Mouse (Mus musculus) lung, embryonic 15.5 days (tissue): Measurements from ENCODE around the gene Sorcs3. TPM values are rescaled to one million over a fixed set of nuclear protein-coding genes. Genes with fewer than 3 reads are reported as not detected.

Experiments
- ATAC-seq: fragments of 200-750 bp; cut with Nextera tagmentation; 2 replicates; pipeline ENCODE4 v1.8.0; 2017; ENCODE audit warnings: moderate number of reproducible peaks, borderline replicate concordance; ENCODE audit not compliant: low FRiP score, low TSS enrichment; ENCODE audit errors: extremely low read depth
- H3K27ac ChIP-seq: fragments of 300-500 bp; sonication (generic); 2 replicates; pipeline ENCODE4 v1.5.1; 2015; ENCODE audit warnings: moderate library complexity, mild to moderate bottlenecking, inconsistent platforms
- H3K27me3 ChIP-seq: fragments of 300-500 bp; sonication (generic); 2 replicates; pipeline ENCODE4 v1.6.1; 2015; ENCODE audit warnings: inconsistent platforms
- H3K36me3 ChIP-seq: fragments of 300-500 bp; sonication (generic); 2 replicates; pipeline ENCODE4 v1.6.1; 2015; ENCODE audit warnings: inconsistent platforms
- H3K4me1 ChIP-seq: fragments of 300-500 bp; sonication (generic); 2 replicates; pipeline ENCODE4 v1.6.1; 2015; ENCODE audit warnings: inconsistent platforms
- H3K4me2 ChIP-seq: fragments of 300-500 bp; sonication (generic); 2 replicates; pipeline ENCODE4 v1.6.1; 2015; ENCODE audit warnings: inconsistent platforms, mild to moderate bottlenecking, moderate library complexity
- H3K4me3 ChIP-seq: fragments of 300-500 bp; sonication (generic); 2 replicates; pipeline ENCODE4 v1.5.1; 2015; ENCODE audit warnings: mild to moderate bottlenecking, inconsistent platforms
- H3K9ac ChIP-seq: fragments of 300-500 bp; sonication (generic); 2 replicates; pipeline ENCODE4 v1.6.1; 2015; ENCODE audit warnings: inconsistent platforms
- H3K9me3 ChIP-seq: fragments of 300-500 bp; sonication (generic); 2 replicates; pipeline ENCODE4 v1.6.1; 2016; ENCODE audit warnings: inconsistent platforms
- WGBS: fragments of 180-500 bp; shearing (Covaris S2); methylation state at CpG from one replicate; pipeline ENCODE4 v1.1.7; 2015; 5-methylcytosine and 5-hydroxymethylcytosine counted together
- polyA plus RNA-seq: library from polyadenylated mRNA; unstranded; fragments of >200 nt; fragmentation: Nextera tagmentation; extraction: Ambion mirVana; gene quantifications from 2 replicates; pipeline ENCODE4 v1.2.1, GENCODE M21; 2015

Sorcs3 gene
- polyA plus RNA-seq, 1 experiment from 2014 or later: 0.25 TPM

DNA sequence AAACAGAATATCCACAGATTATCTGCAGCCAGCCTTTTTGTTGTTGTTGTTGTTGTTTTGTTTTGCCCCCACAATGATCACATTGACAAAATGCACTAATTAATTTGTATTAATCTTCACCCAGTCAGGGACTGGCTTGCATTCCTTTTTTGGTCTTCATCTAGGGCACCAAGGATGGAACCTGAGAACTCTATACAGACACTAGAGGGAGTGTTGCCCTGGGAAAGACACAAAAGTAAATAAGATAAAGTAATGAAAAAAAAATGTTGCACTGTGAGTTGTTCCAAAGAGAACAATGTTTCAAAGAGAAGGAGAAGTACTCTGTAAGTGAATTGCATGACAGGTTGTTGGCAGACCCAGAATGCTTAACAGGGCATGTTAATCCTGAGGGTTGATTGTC, 9.6 kb downstream of the Sorcs3 start:
- no peak overlapping the region for H3K9ac ChIP-seq
- no peaks in the 10 kb centered on the region for H3K27me3 ChIP-seq
- H3K9me3 ChIP-seq: no peaks in the 10 kb centered on the region
- H3K27ac ChIP-seq: no peak overlapping the region
- ATAC-seq: no peak
- no peak overlapping the region for H3K4me3 ChIP-seq
- H3K36me3 ChIP-seq: no peaks in the 10 kb centered on the region
- no peak overlapping the region for H3K4me2 ChIP-seq
- no peaks in the 10 kb centered on the region for H3K4me1 ChIP-seq

DNA sequence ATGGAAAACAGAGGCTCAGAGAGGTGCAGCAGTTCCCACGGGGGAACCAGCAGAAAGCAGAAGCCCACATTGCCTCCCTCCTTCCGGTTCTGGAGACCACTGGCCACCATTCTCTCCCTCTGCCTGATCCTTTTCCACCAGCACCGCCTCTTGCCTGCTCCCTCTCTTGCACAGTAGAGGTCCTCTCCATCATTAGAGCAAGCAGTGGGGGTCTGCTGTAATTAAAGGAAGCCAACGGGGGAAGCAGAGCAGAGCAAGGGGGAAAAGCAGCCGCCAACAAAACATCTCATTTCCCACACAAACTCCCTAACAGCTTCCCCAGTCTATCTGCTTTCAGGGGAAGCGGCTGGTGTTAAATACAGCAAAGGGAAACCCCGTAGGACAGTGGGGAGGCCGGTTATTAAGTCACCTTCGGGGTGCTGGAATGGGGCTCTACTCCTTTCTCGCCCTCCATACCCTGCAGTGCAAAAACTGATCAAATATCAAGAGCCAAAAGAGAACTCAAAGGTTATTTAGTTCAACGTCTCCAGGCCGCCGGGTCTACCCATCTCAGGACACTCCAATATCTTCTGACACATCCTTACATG, 32.1 kb downstream of the Sorcs3 start:
- 58% methylated on average over 13 of the region's 13 CpGs for WGBS
- no peak overlapping the region for H3K27ac ChIP-seq
- H3K4me3 ChIP-seq: no peak overlapping the region
- no peaks in the 10 kb centered on the region for H3K27me3 ChIP-seq
- no peak for ATAC-seq
- no peaks in the 10 kb centered on the region for H3K4me1 ChIP-seq
- H3K36me3 ChIP-seq: no peaks in the 10 kb centered on the region
- no peak overlapping the region for H3K9ac ChIP-seq
- H3K9me3 ChIP-seq: no peaks in the 10 kb centered on the region
- H3K4me2 ChIP-seq: no peak overlapping the region

DNA sequence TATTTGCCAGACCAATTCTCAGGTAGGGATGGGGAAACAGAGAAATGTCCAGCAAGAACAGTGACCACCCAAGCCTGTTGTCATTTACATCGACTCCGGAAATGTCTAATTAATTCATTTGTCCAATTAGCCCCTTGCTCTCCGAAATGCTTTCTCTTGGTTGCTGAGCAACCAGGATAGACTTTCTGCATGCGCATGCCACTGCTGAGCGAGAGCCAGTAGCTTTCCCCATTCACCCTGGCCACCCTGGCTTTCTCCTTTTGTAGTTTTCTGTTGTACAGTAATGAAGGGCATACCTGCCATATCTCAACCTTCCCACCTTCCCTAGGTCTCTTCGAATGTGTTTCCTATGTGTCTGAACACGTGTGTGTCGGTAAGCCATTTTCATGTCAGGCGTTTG, 32.6 kb downstream of the Sorcs3 start:
- no peak for ATAC-seq
- Histone ChIP-seq H3K27me3 (no peaks in the 10 kb centered on the region), H3K36me3 (no peaks in the 10 kb centered on the region), H3K4me1 (no peaks in the 10 kb centered on the region), H3K9me3 (no peaks in the 10 kb centered on the region), H3K4me3 (no peak overlapping the region), H3K4me2 (no peak overlapping the region), H3K9ac (no peak overlapping the region), H3K27ac (no peak overlapping the region)
- 80% methylated on average over 9 of the region's 9 CpGs for WGBS

DNA sequence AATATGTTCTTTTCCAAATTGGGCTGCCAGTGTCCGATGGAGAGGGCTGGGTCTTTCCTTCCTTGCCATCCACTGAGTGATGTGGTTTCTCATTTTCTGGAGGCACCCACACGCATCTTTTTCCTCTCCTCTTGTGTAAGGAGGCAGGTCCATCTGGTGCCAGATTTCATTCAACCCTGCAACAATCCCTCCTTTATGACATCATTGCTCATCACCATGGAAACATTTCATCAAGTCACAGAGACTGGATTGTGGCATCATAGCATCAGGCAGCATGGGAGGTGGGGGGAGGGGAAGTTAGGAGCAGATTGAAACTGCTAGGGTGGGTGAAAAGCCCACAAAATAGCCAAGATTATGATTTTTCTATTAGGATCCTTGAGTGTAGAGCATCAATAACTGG, 35.1 kb downstream of the Sorcs3 start:
- WGBS: 63% methylated on average over 2 of the region's 2 CpGs
- Histone ChIP-seq H3K4me3 (no peak overlapping the region), H3K9me3 (no peaks in the 10 kb centered on the region), H3K27ac (no peak overlapping the region), H3K9ac (no peak overlapping the region), H3K36me3 (no peaks in the 10 kb centered on the region), H3K4me1 (no peaks in the 10 kb centered on the region), H3K4me2 (no peak overlapping the region), H3K27me3 (no peaks in the 10 kb centered on the region)
- no peak for ATAC-seq

DNA sequence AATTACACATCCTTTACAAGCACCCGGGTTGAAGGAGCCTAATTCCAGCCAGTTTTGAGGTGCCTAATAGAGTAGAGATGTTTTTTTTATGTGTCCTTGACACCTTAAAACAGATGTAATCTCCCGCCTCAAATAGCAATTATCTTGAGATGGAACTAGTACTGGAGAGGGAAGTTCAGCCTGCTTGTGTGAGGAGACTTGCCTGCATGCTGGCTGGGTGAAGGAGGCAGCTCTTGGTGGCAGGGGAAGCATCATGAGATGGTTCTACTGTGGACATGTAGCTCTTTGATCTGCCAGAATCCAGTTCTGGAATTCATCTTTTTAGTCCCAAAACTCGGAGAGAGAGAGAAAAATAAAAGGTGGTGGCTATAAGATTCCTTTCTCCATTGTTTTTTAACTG, 38.2 kb downstream of the Sorcs3 start:
- H3K4me3 ChIP-seq: no peak overlapping the region
- WGBS: 60% methylated on average over 3 of the region's 3 CpGs
- H3K9me3 ChIP-seq: no peaks in the 10 kb centered on the region
- H3K9ac ChIP-seq: no peak overlapping the region
- H3K36me3 ChIP-seq: no peaks in the 10 kb centered on the region
- H3K4me2 ChIP-seq: no peak overlapping the region
- H3K27me3 ChIP-seq: no peaks in the 10 kb centered on the region
- no peak overlapping the region for H3K27ac ChIP-seq
- no peak for ATAC-seq
- H3K4me1 ChIP-seq: no peaks in the 10 kb centered on the region

DNA sequence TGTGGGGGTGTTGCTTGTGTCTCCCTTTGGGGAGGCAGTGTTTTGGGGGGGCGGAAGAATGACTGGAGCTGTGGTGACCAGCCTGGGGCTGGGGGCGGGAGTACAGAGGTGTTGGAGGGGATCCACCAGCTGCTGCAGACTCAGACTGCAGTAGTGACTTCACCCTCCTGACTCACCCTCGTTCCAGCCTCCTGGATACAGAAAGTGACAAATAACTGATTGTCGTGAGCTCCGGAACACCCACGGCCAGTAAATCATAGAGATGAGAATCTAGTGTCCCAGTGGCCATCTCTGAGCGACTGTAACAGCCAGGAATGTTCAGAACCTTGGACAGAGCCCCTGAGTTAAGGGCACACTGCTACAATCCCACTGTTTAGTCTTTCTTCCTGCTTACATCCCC, 53.4 kb downstream of the Sorcs3 start:
- ATAC-seq: no peak
- Histone ChIP-seq H3K4me1 (no peaks in the 10 kb centered on the region), H3K36me3 (no peaks in the 10 kb centered on the region), H3K27me3 (no peaks in the 10 kb centered on the region), H3K9me3 (no peaks in the 10 kb centered on the region), H3K9ac (no peak overlapping the region), H3K27ac (no peak overlapping the region), H3K4me3 (no peak overlapping the region), H3K4me2 (no peak overlapping the region)
- WGBS: 64% methylated on average over 7 of the region's 7 CpGs

DNA sequence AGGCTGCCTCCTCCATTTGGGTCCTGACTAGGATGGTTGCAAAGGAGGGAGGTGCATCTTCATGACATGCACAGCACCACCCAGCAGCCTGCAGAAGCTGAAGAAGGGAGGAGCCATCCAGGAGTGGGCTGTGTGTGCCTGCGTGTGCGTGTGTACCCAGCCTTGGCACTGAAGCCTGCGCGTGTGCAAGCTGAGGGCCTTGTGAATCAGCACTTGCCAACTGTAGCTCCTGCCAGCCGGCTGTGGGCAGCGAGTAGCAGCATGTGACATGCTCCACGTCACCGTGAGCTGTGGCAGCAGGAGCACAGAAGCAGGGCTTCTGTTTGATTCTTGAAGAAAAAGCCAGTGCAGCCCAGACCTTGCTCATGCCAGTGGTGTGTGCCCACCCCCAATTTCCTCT, 54.8 kb downstream of the Sorcs3 start:
- WGBS: 81% methylated on average over 8 of the region's 8 CpGs
- H3K9me3 ChIP-seq: no peaks in the 10 kb centered on the region
- H3K27ac ChIP-seq: no peak overlapping the region
- no peaks in the 10 kb centered on the region for H3K4me1 ChIP-seq
- no peak overlapping the region for H3K4me2 ChIP-seq
- no peaks in the 10 kb centered on the region for H3K27me3 ChIP-seq
- no peaks in the 10 kb centered on the region for H3K36me3 ChIP-seq
- no peak overlapping the region for H3K9ac ChIP-seq
- ATAC-seq: no peak
- H3K4me3 ChIP-seq: no peak overlapping the region

DNA sequence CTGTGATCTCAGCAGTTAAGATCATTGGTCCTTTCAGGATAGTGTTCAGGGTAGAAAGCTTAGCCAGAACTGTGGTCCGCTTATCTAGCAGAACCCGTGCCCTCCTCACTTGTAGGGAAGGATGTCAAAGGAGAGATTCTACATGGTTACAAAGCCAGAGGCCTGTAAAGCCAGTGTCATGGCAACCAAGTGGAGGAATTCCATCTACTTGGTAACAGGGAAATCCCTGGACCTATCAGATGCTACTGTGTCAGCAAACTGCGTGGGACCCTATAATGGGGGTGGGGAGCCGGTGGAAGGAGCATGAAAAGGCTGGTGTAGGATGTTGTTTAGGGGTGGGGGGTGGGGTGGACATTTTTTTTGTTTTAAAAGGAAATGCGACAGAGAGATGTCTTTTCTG, 57.9 kb downstream of the Sorcs3 start:
- no peaks in the 10 kb centered on the region for H3K36me3 ChIP-seq
- ATAC-seq: no peak
- whole genome bisulfite sequencing: 74% methylated on average over 5 of the region's 5 CpGs

DNA sequence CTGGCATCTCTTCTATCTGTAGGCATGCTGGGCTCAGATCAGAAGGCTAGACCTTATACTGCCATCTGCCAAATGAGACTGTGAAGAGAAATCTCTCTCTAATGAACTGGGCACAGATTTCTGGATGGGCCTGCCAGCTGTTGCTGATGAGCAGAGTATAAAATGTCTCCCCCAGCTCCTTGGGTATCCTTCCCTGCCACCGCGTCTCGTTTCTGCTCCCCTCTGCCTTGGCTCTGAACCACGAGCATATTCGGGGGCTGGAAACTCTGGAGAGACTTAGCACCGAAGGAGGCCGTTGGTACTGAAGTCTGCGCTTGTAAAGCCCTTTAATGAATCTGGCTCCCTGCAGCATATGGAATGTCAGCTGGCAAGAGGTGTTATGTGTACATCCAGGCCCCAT, 74.4 kb downstream of the Sorcs3 start:
- no peak for ATAC-seq
- Histone ChIP-seq H3K9me3 (no peaks in the 10 kb centered on the region), H3K4me1 (no peaks in the 10 kb centered on the region), H3K9ac (no peak overlapping the region), H3K27ac (no peak overlapping the region), H3K27me3 (no peaks in the 10 kb centered on the region), H3K36me3 (no peaks in the 10 kb centered on the region), H3K4me3 (no peak overlapping the region), H3K4me2 (no peak overlapping the region)
- WGBS: 67% methylated on average over 8 of the region's 8 CpGs

More for the DNA sequence above, 57.9 kb downstream of the Sorcs3 start:
- Histone ChIP-seq H3K27me3 (no peaks in the 10 kb centered on the region), H3K4me1 (no peaks in the 10 kb centered on the region), H3K4me2 (no peak overlapping the region), H3K9ac (no peak overlapping the region), H3K4me3 (no peak overlapping the region), H3K27ac (no peak overlapping the region), H3K9me3 (no peaks in the 10 kb centered on the region)

DNA sequence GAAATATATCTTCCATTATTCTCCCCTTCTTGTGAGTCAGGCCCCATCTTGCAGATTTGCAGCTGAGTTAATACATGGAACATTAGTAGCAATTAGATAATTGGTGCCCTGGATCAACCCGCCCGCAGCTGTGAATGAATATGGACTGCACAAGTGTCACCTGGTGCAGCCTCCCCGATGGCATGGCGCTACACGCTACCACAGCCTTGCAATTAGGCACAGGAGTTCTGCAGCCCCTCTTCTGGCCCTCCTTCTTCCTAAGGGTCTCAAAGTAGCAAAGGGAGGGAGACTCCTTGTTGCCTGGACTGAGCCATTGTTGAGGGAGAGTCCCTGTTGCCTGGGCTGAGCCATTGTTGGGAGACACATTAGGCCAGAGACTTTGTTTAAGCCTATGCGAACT, 76.4 kb downstream of the Sorcs3 start:
- Histone ChIP-seq H3K36me3 (no peaks in the 10 kb centered on the region), H3K27me3 (no peaks in the 10 kb centered on the region), H3K4me2 (no peak overlapping the region), H3K9me3 (no peaks in the 10 kb centered on the region), H3K9ac (no peak overlapping the region), H3K4me1 (no peaks in the 10 kb centered on the region), H3K4me3 (no peak overlapping the region), H3K27ac (no peak overlapping the region)
- 78% methylated on average over 6 of the region's 6 CpGs for WGBS
- no peak for ATAC-seq

DNA sequence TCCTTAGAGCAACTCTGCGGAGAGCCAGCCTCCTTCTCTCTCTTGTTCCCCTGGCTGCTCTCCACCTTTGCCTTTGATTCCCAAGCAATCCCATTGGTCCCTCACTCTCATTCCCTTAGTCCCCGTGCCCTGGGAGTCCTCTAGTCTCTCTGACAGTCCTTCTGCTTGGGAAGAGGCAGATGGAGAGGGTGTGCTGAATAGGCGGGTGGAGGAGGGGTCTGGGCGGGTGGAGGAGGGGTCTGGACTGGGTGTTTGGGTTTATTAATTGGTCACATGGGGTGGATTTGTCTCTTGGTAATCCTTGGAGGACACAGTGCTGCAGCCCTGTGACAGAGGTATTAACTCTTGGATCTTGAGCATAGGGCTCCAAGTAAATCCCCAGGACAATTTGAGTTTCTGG, 77.4 kb downstream of the Sorcs3 start:
- 41% methylated on average over 4 of the region's 4 CpGs for WGBS
- Histone ChIP-seq H3K36me3 (no peaks in the 10 kb centered on the region), H3K4me2 (no peak overlapping the region), H3K9me3 (no peaks in the 10 kb centered on the region), H3K27me3 (no peaks in the 10 kb centered on the region), H3K9ac (no peak overlapping the region), H3K4me1 (no peaks in the 10 kb centered on the region), H3K4me3 (no peak overlapping the region), H3K27ac (no peak overlapping the region)
- no peak for ATAC-seq

DNA sequence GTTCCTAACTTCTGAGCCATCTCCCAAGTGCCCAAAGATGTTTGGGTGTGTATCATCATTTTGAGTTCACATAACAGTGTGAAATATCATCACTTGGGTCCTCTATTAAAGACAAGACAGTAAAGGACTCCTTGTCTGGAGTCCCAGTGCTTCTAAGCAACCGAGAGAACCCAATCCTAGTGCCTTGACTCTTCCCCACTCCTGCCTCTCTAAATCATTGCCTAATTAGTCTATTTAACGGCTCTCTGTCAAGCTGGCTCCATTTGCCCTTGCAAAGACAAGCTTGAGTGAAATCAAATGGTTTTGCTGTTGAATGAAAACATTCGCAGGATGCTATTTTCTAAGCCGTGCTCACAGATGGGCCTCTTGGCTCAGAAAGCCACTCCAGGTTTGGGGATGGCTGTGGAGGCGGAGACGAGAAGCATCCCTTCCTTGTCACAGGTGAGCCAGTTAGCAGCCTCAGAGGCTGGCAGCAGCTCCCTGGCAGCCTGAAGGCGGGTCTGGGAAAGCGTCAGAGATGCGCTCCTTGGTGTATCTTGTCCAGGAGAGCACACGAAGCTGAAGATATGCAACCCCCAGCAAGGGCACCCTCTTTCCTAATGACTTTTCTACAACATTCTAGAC, 79.9 kb downstream of the Sorcs3 start:
- Histone ChIP-seq H3K9ac (no peak overlapping the region), H3K4me3 (no peak overlapping the region), H3K9me3 (no peaks in the 10 kb centered on the region), H3K36me3 (no peaks in the 10 kb centered on the region), H3K27me3 (no peaks in the 10 kb centered on the region), H3K27ac (no peak overlapping the region), H3K4me2 (no peak overlapping the region), H3K4me1 (no peaks in the 10 kb centered on the region)
- no peak for ATAC-seq
- 69% methylated on average over 10 of the region's 10 CpGs for WGBS

DNA sequence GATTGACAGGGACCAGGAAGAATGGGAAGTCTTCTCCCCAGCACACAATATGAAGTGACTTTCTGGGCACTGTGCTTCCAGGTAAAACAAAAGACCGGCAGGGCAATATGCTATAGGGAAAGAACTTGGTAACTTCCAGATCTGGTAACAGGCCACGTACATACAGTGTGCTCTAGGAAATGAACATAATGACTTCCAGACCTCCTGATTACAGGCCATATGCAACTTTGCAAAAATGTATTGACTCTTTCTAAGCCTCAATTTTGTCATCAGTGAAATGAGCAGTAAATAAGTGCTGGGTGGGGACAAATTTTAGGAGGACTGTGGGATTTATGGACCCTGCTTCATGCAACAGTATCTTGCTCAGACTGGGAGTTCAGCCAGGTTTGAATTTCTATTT, 88.4 kb downstream of the Sorcs3 start:
- H3K36me3 ChIP-seq: no peaks in the 10 kb centered on the region
- H3K27ac ChIP-seq: no peak overlapping the region
- H3K9me3 ChIP-seq: no peaks in the 10 kb centered on the region
- no peaks in the 10 kb centered on the region for H3K27me3 ChIP-seq
- H3K9ac ChIP-seq: no peak overlapping the region
- 86% methylated on average over 2 of the region's 2 CpGs for WGBS
- no peaks in the 10 kb centered on the region for H3K4me1 ChIP-seq
- H3K4me3 ChIP-seq: no peak overlapping the region
- no peak overlapping the region for H3K4me2 ChIP-seq
- ATAC-seq: no peak
